ENCODE assay signal across 31 mouse cellular contexts in the genomic region with DNA sequence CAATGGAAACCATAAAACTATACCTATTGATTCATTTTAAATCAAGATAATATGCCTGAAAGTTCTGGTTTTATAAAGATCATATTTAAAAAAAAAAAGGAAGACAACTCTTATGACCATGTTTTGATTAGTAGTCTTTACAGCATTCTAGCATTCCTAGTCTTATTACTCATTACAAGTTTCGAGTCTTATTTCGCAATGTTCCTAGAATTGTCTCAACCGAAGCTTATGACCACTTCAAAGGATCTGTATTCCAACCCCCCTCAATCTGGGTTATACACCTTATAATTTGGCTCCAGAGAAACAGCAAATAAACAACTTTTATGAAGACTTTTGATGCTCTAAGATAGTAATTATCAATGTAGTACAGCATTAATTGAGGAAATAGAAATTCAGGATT. TPM values are rescaled to one million over a fixed set of nuclear protein-coding genes. Genes with fewer than 3 reads are reported as not detected.
DNase-seq lines count a peak whose midpoint lies in the region; ATAC-seq and TF ChIP-seq lines count a peak whose summit lies in the region.
"Had no signal": no experiment of that assay in that cellular context is flagged by ENCODE, and none has a peak within 500 bp of the region (broad histone marks: within the 10 kb centered on the region; RNA-seq: fewer than 3 reads in every experiment).

No protein-coding gene starts in this region.

- POLR2A ChIA-PET in Patski (lab: Charles Lee): no interaction called here

- no peak for TF ChIP-seq EP300 in lung, postnatal 0 days (IDR thresholded peaks at IDR 0.05)
- no peak for TF ChIP-seq EP300 in ES-Bruce4 (IDR thresholded peaks at IDR 0.05; ENCODE audit: insufficient read depth, low read depth, low read length)

- no peak overlapping the region for H3ac ChIP-seq in myocyte (ENCODE audit: control insufficient read depth, insufficient read length)

- H3K4me2 ChIP-seq in lung, postnatal 0 days (replicated peaks; ENCODE audit: low read depth, low read length): no peak overlapping the region
- no peak overlapping the region for H3K4me2 ChIP-seq in myocyte (ENCODE audit: low read depth)
- H3K4me2 ChIP-seq in forebrain, embryonic 12.5 days: no peak overlapping the region
- H3K4me2 ChIP-seq: embryonic facial prominence, embryonic 13.5 days; heart, embryonic 11.5 days; hindbrain, embryonic 13.5 days had no signal

- H3K79me2 ChIP-seq in myocyte (ENCODE audit: control insufficient read depth, insufficient read depth): no peaks in the 10 kb centered on the region

- no peaks in the 10 kb centered on the region for H3K4me1 ChIP-seq in lung, postnatal 0 days (ENCODE audit: insufficient read depth, low read depth, low read length)
- peaks cover 6% of the 10 kb centered on the region for H3K4me1 ChIP-seq in ES-Bruce4 (ENCODE audit: control insufficient read depth, insufficient read depth, low read length)
- no peaks in the 10 kb centered on the region for H3K4me1 ChIP-seq in forebrain, embryonic 12.5 days
- H3K4me1 ChIP-seq: embryonic facial prominence, embryonic 13.5 days; forebrain, embryonic 10.5 days; hindbrain, embryonic 13.5 days had no signal

- CTCF ChIA-PET in Patski (lab: Charles Lee): no interaction called here

- no peaks in the 10 kb centered on the region for H3K9me3 ChIP-seq in lung, postnatal 0 days (ENCODE audit: low read length)
- peaks cover 6% of the 10 kb centered on the region for H3K9me3 ChIP-seq in ES-Bruce4 (replicated peaks; ENCODE audit: control insufficient read depth, insufficient read depth, low read length, poor library complexity, severe bottlenecking)
- no peaks in the 10 kb centered on the region for H3K9me3 ChIP-seq in forebrain, embryonic 12.5 days
- H3K9me3 ChIP-seq: embryonic facial prominence, embryonic 10.5 days; embryonic facial prominence, embryonic 13.5 days; forebrain, embryonic 10.5 days; G1E; hindbrain, embryonic 13.5 days had no signal

- ATAC-seq in lung, postnatal 0 days: no peak
- no peak for ATAC-seq in Patski
- no peak for ATAC-seq in forebrain, embryonic 12.5 days (ENCODE audit: low FRiP score)
- ATAC-seq: activated CD4-positive, CD25-positive, alpha-beta regulatory T cell, adult 4 months; CD4-positive, CD25-positive, alpha-beta regulatory T cell, adult 4 months; forebrain, embryonic 14.5 days; hindbrain, postnatal 0 days; inflammation-experienced regulatory T-cells, adult 6 months; intestine, embryonic 16.5 days had no signal

- TF ChIP-seq POLR2A in ES-Bruce4 (IDR thresholded peaks at IDR 0.05; ENCODE audit: insufficient read depth, low read length): no peak
- TF ChIP-seq POLR2A in myocyte (IDR thresholded peaks at IDR 0.05; ENCODE audit: insufficient read length, low read depth): no peak

- H3K27ac ChIP-seq in lung, postnatal 0 days (ENCODE audit: low read length): no peak overlapping the region
- peak overlapping the region; percentile 98 for H3K27ac ChIP-seq in ES-Bruce4 (ENCODE audit: insufficient read depth, low read length)
- H3K27ac ChIP-seq in forebrain, embryonic 12.5 days: no peak overlapping the region
- H3K27ac ChIP-seq: embryonic facial prominence, embryonic 10.5 days; embryonic facial prominence, embryonic 13.5 days; forebrain, embryonic 10.5 days; hindbrain, embryonic 13.5 days; hindbrain, postnatal 0 days had no signal

- 62% methylated on average over 3 of the region's 3 CpGs for WGBS in lung, postnatal 0 days
- WGBS in forebrain, embryonic 12.5 days: 89% methylated on average over 3 of the region's 3 CpGs

- no peak for TF ChIP-seq CTCF in lung, postnatal 0 days (IDR thresholded peaks at IDR 0.05)
- TF ChIP-seq CTCF in ES-Bruce4 (IDR thresholded peaks at IDR 0.05; ENCODE audit: low read depth, low read length): no peak
- TF ChIP-seq CTCF in Patski (IDR thresholded peaks at IDR 0.05): no peak

- H3K4me3 ChIP-seq in lung, postnatal 0 days (ENCODE audit: low read depth, low read length): no peak overlapping the region
- H3K4me3 ChIP-seq in ES-Bruce4 (ENCODE audit: low read depth, low read length) (no peak overlapping the region), myocyte (no peak overlapping the region)
- H3K4me3 ChIP-seq in forebrain, embryonic 12.5 days (replicated peaks): no peak overlapping the region
- H3K4me3 ChIP-seq: embryonic facial prominence, embryonic 10.5 days; embryonic facial prominence, embryonic 13.5 days; erythroblast, embryonic 14.5 days; forebrain, embryonic 10.5 days; hindbrain, embryonic 13.5 days had no signal

- no peaks in the 10 kb centered on the region for H3K36me3 ChIP-seq in lung, postnatal 0 days (ENCODE audit: insufficient read depth, low read length)
- H3K36me3 ChIP-seq in ES-Bruce4 (ENCODE audit: control insufficient read depth, insufficient read depth, low read length, poor library complexity, severe bottlenecking) (no peaks in the 10 kb centered on the region), myocyte (ENCODE audit: control insufficient read depth, insufficient read depth) (no peaks in the 10 kb centered on the region)
- H3K36me3 ChIP-seq in forebrain, embryonic 12.5 days (replicated peaks): no peaks in the 10 kb centered on the region
- H3K36me3 ChIP-seq: embryonic facial prominence, embryonic 10.5 days; embryonic facial prominence, embryonic 13.5 days; forebrain, embryonic 10.5 days; G1E; hindbrain, embryonic 13.5 days had no signal

- H3K9ac ChIP-seq in lung, postnatal 0 days (replicated peaks; ENCODE audit: low read depth): no peak overlapping the region
- 0 out of 2 replicates have a peak overlapping the region, but pooled peaks have one; percentile 18 for H3K9ac ChIP-seq in ES-Bruce4 (ENCODE audit: low read depth, poor library complexity, severe bottlenecking)
- no peak overlapping the region for H3K9ac ChIP-seq in forebrain, embryonic 12.5 days
- H3K9ac ChIP-seq: embryonic facial prominence, embryonic 13.5 days; hindbrain, embryonic 13.5 days had no signal

- in situ Hi-C loops in Patski (cut with MboI; ENCODE audit: low pct_unique_long_range_greater_than_20kb): loop anchor here (5.0 kb wide), 1 partner anchor 145 kb away; no protein-coding TSS in a partner anchor

- H3K27me3 ChIP-seq in lung, postnatal 0 days (replicated peaks; ENCODE audit: insufficient read depth, low read length): no peaks in the 10 kb centered on the region
- H3K27me3 ChIP-seq in ES-Bruce4 (ENCODE audit: control insufficient read depth, insufficient read depth, low read length, poor library complexity, severe bottlenecking) (no peaks in the 10 kb centered on the region), Patski (peaks cover 6% of the 10 kb centered on the region), myocyte (ENCODE audit: control insufficient read depth, insufficient read depth, insufficient read length) (no peaks in the 10 kb centered on the region)
- H3K27me3 ChIP-seq in forebrain, embryonic 12.5 days: no peaks in the 10 kb centered on the region
- H3K27me3 ChIP-seq: embryonic facial prominence, embryonic 13.5 days; hindbrain, embryonic 13.5 days had no signal

- peak; percentile 53 for DNase-seq in lung, postnatal 0 days (ENCODE audit: low spot score)
- DNase-seq in lung, adult 18-20 months: no peak
- peak; percentile 39 for DNase-seq in Patski (ENCODE audit: low read depth, low spot score)
- no peak for DNase-seq in kidney, postnatal 25 days
- DNase-seq in B cell, adult 2 months: no peak
- DNase-seq: adrenal gland, postnatal 25 days; cerebellum, adult 11-12 months; cerebellum, adult 8-10 months; cerebellum, postnatal 10 days; cerebellum, postnatal 36 days; embryo, embryonic 11 days; gastrocnemius, postnatal 10 days; gastrocnemius, postnatal 36 days; heart, adult 11 months; kidney, adult 18-20 months had no signal

TF ChIP-seq in myocyte, 11 proteins besides CTCF, POLR2A, EP300 and RAD21:
- TF ChIP-seq USF1 (IDR thresholded peaks at IDR 0.05; ENCODE audit: low read depth) (no peak), CEBPB (IDR thresholded peaks at IDR 0.05; ENCODE audit: insufficient read depth, poor library complexity, severe bottlenecking) (peak; percentile 77; the same call in 1 of the 2 replicates)

RNA-seq across cellular contexts. Expression of gene Eif2s2, which starts 9.4 kb away (rescaled TPM):
- polyA plus RNA-seq in lung, postnatal 0 days (2015; fragmentation: Nextera tagmentation; extraction: Ambion mirVana): 59.4 and 59.8 TPM in 2 replicates
- polyA plus RNA-seq in ES-Bruce4 (2011; ENCODE audit: insufficient read depth, insufficient read length, low read depth, missing spikeins) (551 and 558 TPM in 2 replicates), Patski (2021) (175 TPM), myocyte (2012; fragmentation: generic; extraction: Trizol) (143 TPM)
- polyA plus RNA-seq in forebrain, embryonic 12.5 days (2016; fragmentation: Nextera tagmentation; extraction: Ambion mirVana): 113 TPM in 2 replicates

Comparison
In these comparisons a context has a peak if more than half of its experiments do, and no peak if none do; other contexts are left out.
1. DNase-seq: peak in lung, postnatal 0 days (single experiment) and Patski (single experiment); none in lung, adult 18-20 months (0 of 2), kidney, postnatal 25 days (0 of 2) and B cell, adult 2 months (0 of 2).